Mouse (Mus musculus) hindlimb bud, embryonic 11.5 days (tissue): ENCODE results near the gene Pin1rt1.

Experiments used
- DNase-seq: peaks from one replicate; pipeline ENCODE4 v3.0.0-alpha.2; 2012; ENCODE audit warnings: low read depth, low spot score; ENCODE audit errors: extremely low spot score

The Pin1rt1 gene

GRCm38 (mm10) chr2:104714254-104714691 lies 1.9 kb downstream of the Pin1rt1 start:
- no peak for DNase-seq

- no peak for DNase-seq
These were observed 3.7 kb downstream of the Pin1rt1 start for GRCm38 (mm10) chr2:104712486-104712809.

- no peak for DNase-seq
These were observed 4.3 kb downstream of the Pin1rt1 start, which contains the start of gene Tcp11l1 for GRCm38 (mm10) chr2:104711585-104712485. TSS of gene Tcp11l1 (minus strand) at chr2:104712169.

- no peak for DNase-seq
These were observed 5.4 kb downstream of the Pin1rt1 start for GRCm38 (mm10) chr2:104710670-104711370.

- DNase-seq: no peak
These were observed 6.3 kb downstream of the Pin1rt1 start for GRCm38 (mm10) chr2:104709786-104710337.

GRCm38 (mm10) chr2:104704355-104704754 lies 11.8 kb downstream of the Pin1rt1 start:
- DNase-seq: no peak

- DNase-seq: no peak
These were observed 13.0 kb downstream of the Pin1rt1 start for GRCm38 (mm10) chr2:104703158-104703557.

GRCm38 (mm10) chr2:104699659-104700058 lies 16.5 kb downstream of the Pin1rt1 start:
- no peak for DNase-seq

- DNase-seq: no peak
These were observed 23.6 kb downstream of the Pin1rt1 start for GRCm38 (mm10) chr2:104692551-104692950.

- DNase-seq: no peak
These were observed 25.5 kb downstream of the Pin1rt1 start for GRCm38 (mm10) chr2:104690720-104691119.

GRCm38 (mm10) chr2:104688724-104689123 lies 27.5 kb downstream of the Pin1rt1 start:
- DNase-seq: no peak

GRCm38 (mm10) chr2:104688321-104688720 lies 27.9 kb downstream of the Pin1rt1 start:
- DNase-seq: no peak

- DNase-seq: no peak
These were observed 28.9 kb downstream of the Pin1rt1 start for GRCm38 (mm10) chr2:104687261-104687660.

- DNase-seq: peak; percentile 57
These were observed 30.8 kb downstream of the Pin1rt1 start for GRCm38 (mm10) chr2:104685418-104685817.

- no peak for DNase-seq
These were observed 31.4 kb downstream of the Pin1rt1 start for GRCm38 (mm10) chr2:104684771-104685170.

GRCm38 (mm10) chr2:104677326-104677725 lies 38.9 kb downstream of the Pin1rt1 start:
- DNase-seq: no peak

- DNase-seq: no peak
These were observed 44.5 kb downstream of the Pin1rt1 start for GRCm38 (mm10) chr2:104671724-104672123.

- DNase-seq: no peak
These were observed 46.9 kb downstream of the Pin1rt1 start for GRCm38 (mm10) chr2:104669122-104669804.
